Mouse (Mus musculus) myocyte (in vitro differentiated cells): Measurements from ENCODE around the gene Parn. TPM values are rescaled to one million over a fixed set of nuclear protein-coding genes. Genes with fewer than 3 reads are reported as not detected.
A peak's percentile ranks its signal among the peaks of the same experiment; 100 is the strongest.

ENCODE experiments used
- H3K27me3 ChIP-seq: one replicate; pipeline ENCODE4 v1.6.1; 2011; ENCODE audit not compliant: control insufficient read depth, insufficient read depth, insufficient read length
- H3K36me3 ChIP-seq: one replicate; pipeline ENCODE4 v1.6.1; 2011; ENCODE audit not compliant: control insufficient read depth, insufficient read depth
- H3K4me2 ChIP-seq: one replicate; pipeline ENCODE4 v1.6.1; 2011; ENCODE audit warnings: low read depth, control low read depth
- H3K4me3 ChIP-seq: one replicate; pipeline ENCODE4 v1.5.1; 2011; ENCODE audit warnings: mild to moderate bottlenecking, control low read depth, moderate library complexity
- H3K79me2 ChIP-seq: one replicate; pipeline ENCODE4 v1.6.1; 2011; ENCODE audit not compliant: control insufficient read depth, insufficient read depth
- H3ac ChIP-seq: one replicate; pipeline ENCODE4 v1.6.1; 2011; ENCODE audit not compliant: control insufficient read depth, insufficient read length
- CEBPB ChIP-seq: IDR thresholded peaks from 2 replicates; pipeline ENCODE4 v1.6.1; 2011; ENCODE audit warnings: mild to moderate bottlenecking, moderate library complexity; ENCODE audit not compliant: poor library complexity, insufficient read depth, severe bottlenecking
- E2F4 ChIP-seq: IDR thresholded peaks from one replicate; pipeline ENCODE4 v1.6.1; 2011; ENCODE audit warnings: mild to moderate bottlenecking, control low read depth, moderate library complexity; ENCODE audit not compliant: insufficient read depth
- MAX ChIP-seq: IDR thresholded peaks from one replicate; pipeline ENCODE4 v1.6.1; 2011; ENCODE audit warnings: low read depth, mild to moderate bottlenecking, control low read depth
- MYOD1 ChIP-seq, 3 experiments: IDR thresholded peaks; one replicate each; pipeline ENCODE4 v1.6.1; 2011; ENCODE audit warnings: control low read depth in 2 of 3, low read depth in 2 of 3, mild to moderate bottlenecking in 2 of 3, moderate library complexity in 1 of 3; ENCODE audit not compliant: insufficient read length in 2 of 3, control insufficient read depth in 1 of 3
- MYOG ChIP-seq, 3 experiments: IDR thresholded peaks; one replicate each; pipeline ENCODE4 v1.6.1; 2011; ENCODE audit warnings: control low read depth in 2 of 3, low read depth in 2 of 3, mild to moderate bottlenecking in 2 of 3; ENCODE audit not compliant: insufficient read length in 2 of 3, control insufficient read depth in 1 of 3, insufficient read depth in 1 of 3
- POLR2A ChIP-seq: IDR thresholded peaks from one replicate; pipeline ENCODE4 v1.6.1; 2011; ENCODE audit warnings: low read depth, mild to moderate bottlenecking, control low read depth, moderate library complexity; ENCODE audit not compliant: insufficient read length
- POLR2AphosphoS2 ChIP-seq: IDR thresholded peaks from one replicate; pipeline ENCODE4 v1.6.1; 2011; ENCODE audit warnings: low read depth, control low read depth; ENCODE audit not compliant: insufficient read length
- REST ChIP-seq: IDR thresholded peaks from one replicate; pipeline ENCODE4 v1.6.1; 2011; ENCODE audit warnings: mild to moderate bottlenecking, control low read depth, moderate library complexity; ENCODE audit not compliant: insufficient read depth, insufficient read length
- SRF ChIP-seq: IDR thresholded peaks from one replicate; pipeline ENCODE4 v1.6.1; 2011; ENCODE audit warnings: low read depth; ENCODE audit not compliant: control insufficient read depth, insufficient read length
- TCF12 ChIP-seq: IDR thresholded peaks from one replicate; pipeline ENCODE4 v1.6.1; 2011; ENCODE audit warnings: mild to moderate bottlenecking, control low read depth; ENCODE audit not compliant: poor library complexity, insufficient read depth, severe bottlenecking
- TCF3 ChIP-seq: IDR thresholded peaks from one replicate; pipeline ENCODE4 v1.6.1; 2011; ENCODE audit warnings: low read depth, control low read depth; ENCODE audit not compliant: insufficient read length
- USF1 ChIP-seq: IDR thresholded peaks from one replicate; pipeline ENCODE4 v1.6.1; 2011; ENCODE audit warnings: low read depth, mild to moderate bottlenecking, control low read depth, moderate library complexity
- polyA plus RNA-seq: library from polyadenylated mRNA; unstranded; fragments of >200 nt; fragmentation: generic; extraction: Trizol; gene quantifications from one replicate; pipeline ENCODE4 v1.2.1, GENCODE M21; 2012; ENCODE audit warnings: missing spikeins

The Parn gene
- polyA plus RNA-seq, 1 experiment = 14.5 TPM

- no peak overlapping the region for H3K4me3 ChIP-seq
- no peaks in the 10 kb centered on the region for H3K36me3 ChIP-seq
- no peak for TF ChIP-seq USF1
- no peak for TF ChIP-seq CEBPB
- no peak for TF ChIP-seq MYOG (IDR thresholded peaks at IDR 0.05; ENCODE audit: control insufficient read depth in 1 of 3, insufficient read depth in 1 of 3, insufficient read length in 2 of 3, low read depth in 2 of 3)
- no peak for TF ChIP-seq REST
- no peak for TF ChIP-seq POLR2AphosphoS2
- TF ChIP-seq TCF12 = no peak
- TF ChIP-seq E2F4 = no peak
- no peak for TF ChIP-seq TCF3
- no peak for TF ChIP-seq SRF
- no peak for TF ChIP-seq MAX
- no peak for TF ChIP-seq POLR2A
- TF ChIP-seq MYOD1 (IDR thresholded peaks at IDR 0.05; ENCODE audit: control insufficient read depth in 1 of 3, insufficient read length in 2 of 3, low read depth in 2 of 3) = no peak
- H3ac ChIP-seq = no peak overlapping the region
- H3K27me3 ChIP-seq = no peaks in the 10 kb centered on the region
- H3K79me2 ChIP-seq = no peaks in the 10 kb centered on the region
- no peak overlapping the region for H3K4me2 ChIP-seq
These were observed 129.6 kb downstream of the Parn start for GRCm38 (mm10) chr16:13538213-13538932.

- Histone ChIP-seq H3K36me3 (no peaks in the 10 kb centered on the region), H3K27me3 (no peaks in the 10 kb centered on the region), H3ac (no peak overlapping the region), H3K4me2 (no peak overlapping the region), H3K4me3 (no peak overlapping the region), H3K79me2 (no peaks in the 10 kb centered on the region)
- TF ChIP-seq MAX (no peak), POLR2AphosphoS2 (no peak), TCF12 (no peak), REST (no peak), MYOG (IDR thresholded peaks at IDR 0.05; ENCODE audit: control insufficient read depth in 1 of 3, insufficient read depth in 1 of 3, insufficient read length in 2 of 3, low read depth in 2 of 3) (peak in 1 of 3 experiments; percentile 39), USF1 (no peak), SRF (no peak), POLR2A (no peak), CEBPB (no peak), MYOD1 (IDR thresholded peaks at IDR 0.05; ENCODE audit: control insufficient read depth in 1 of 3, insufficient read length in 2 of 3, low read depth in 2 of 3) (peak in 1 of 3 experiments; percentile 10), E2F4 (no peak), TCF3 (no peak)
These were observed 131.6 kb downstream of the Parn start for GRCm38 (mm10) chr16:13536404-13536803.

- Histone ChIP-seq H3K4me3 (no peak overlapping the region), H3K4me2 (no peak overlapping the region), H3K36me3 (no peaks in the 10 kb centered on the region), H3ac (no peak overlapping the region), H3K27me3 (no peaks in the 10 kb centered on the region), H3K79me2 (no peaks in the 10 kb centered on the region)
- no peak for TF ChIP-seq CEBPB
- no peak for TF ChIP-seq MYOD1 (IDR thresholded peaks at IDR 0.05; ENCODE audit: control insufficient read depth in 1 of 3, insufficient read length in 2 of 3, low read depth in 2 of 3)
- no peak for TF ChIP-seq POLR2A
- TF ChIP-seq MAX = no peak
- TF ChIP-seq TCF12 = no peak
- TF ChIP-seq SRF = no peak
- TF ChIP-seq TCF3 = no peak
These were observed 132.1 kb downstream of the Parn start for GRCm38 (mm10) chr16:13535856-13536255.

- H3K36me3 ChIP-seq = no peaks in the 10 kb centered on the region
- no peaks in the 10 kb centered on the region for H3K27me3 ChIP-seq
- TF ChIP-seq CEBPB = no peak
- TF ChIP-seq MAX = no peak
- no peak for TF ChIP-seq POLR2A
- no peak for TF ChIP-seq POLR2AphosphoS2
- no peak for TF ChIP-seq TCF12
- no peak for TF ChIP-seq MYOG (IDR thresholded peaks at IDR 0.05; ENCODE audit: control insufficient read depth in 1 of 3, insufficient read depth in 1 of 3, insufficient read length in 2 of 3, low read depth in 2 of 3)
- TF ChIP-seq MYOD1 (IDR thresholded peaks at IDR 0.05; ENCODE audit: control insufficient read depth in 1 of 3, insufficient read length in 2 of 3, low read depth in 2 of 3) = no peak
- no peak for TF ChIP-seq REST
- no peak for TF ChIP-seq TCF3
- no peak for TF ChIP-seq USF1
- TF ChIP-seq E2F4 = no peak
- no peak for TF ChIP-seq SRF
- no peaks in the 10 kb centered on the region for H3K79me2 ChIP-seq
- H3K4me2 ChIP-seq = no peak overlapping the region
- H3ac ChIP-seq = no peak overlapping the region
- H3K4me3 ChIP-seq = no peak overlapping the region
These were observed 135.1 kb downstream of the Parn start for GRCm38 (mm10) chr16:13532840-13533239.

GRCm38 (mm10) chr16:13531279-13531678 is 136.7 kb downstream of the Parn start:
- Histone ChIP-seq H3K4me3 (no peak overlapping the region), H3K27me3 (no peaks in the 10 kb centered on the region), H3K36me3 (no peaks in the 10 kb centered on the region), H3K79me2 (no peaks in the 10 kb centered on the region), H3ac (no peak overlapping the region), H3K4me2 (no peak overlapping the region)
- TF ChIP-seq TCF12 (no peak), USF1 (no peak), MYOG (IDR thresholded peaks at IDR 0.05; ENCODE audit: control insufficient read depth in 1 of 3, insufficient read depth in 1 of 3, insufficient read length in 2 of 3, low read depth in 2 of 3) (no peak), CEBPB (no peak), E2F4 (no peak), MYOD1 (IDR thresholded peaks at IDR 0.05; ENCODE audit: control insufficient read depth in 1 of 3, insufficient read length in 2 of 3, low read depth in 2 of 3) (no peak), POLR2AphosphoS2 (no peak), POLR2A (no peak)
